Mouse (Mus musculus): ENCODE measurements at regions not wholly inside any gene's neighbourhood (a gene's known extent, or its start where the extent isn't known, plus 50 kb on each side); places are given as distances from the start of the nearest gene placed in this dataset.

DNA sequence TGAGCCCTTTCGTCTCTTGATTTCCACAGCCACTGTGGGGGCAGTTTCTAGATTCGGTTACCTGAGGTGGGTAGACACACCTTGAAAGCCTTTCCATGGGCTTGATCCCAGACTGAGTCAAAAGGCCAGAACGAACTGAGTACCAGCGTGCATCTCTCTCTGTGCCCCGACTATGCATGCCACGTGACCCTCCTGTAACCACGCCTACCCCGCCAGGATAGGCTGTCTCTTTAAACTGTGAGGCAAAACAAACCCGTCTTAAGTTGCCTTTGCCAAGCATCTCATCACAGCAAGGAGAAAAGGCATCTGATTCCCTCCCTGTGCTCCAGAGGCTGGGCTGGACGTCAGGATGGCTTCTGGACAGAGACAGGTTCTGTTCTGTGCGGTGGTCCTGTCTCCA, 78.2 kb upstream of the Smad3 start:
- TF ChIP-seq POLR2A (IDR thresholded peaks at IDR 0.05; ENCODE audit: borderline replicate concordance, low read depth, low read length) (no peak), CTCF (IDR thresholded peaks at IDR 0.05; ENCODE audit: low read depth, low read length) (no peak)

Measured in bone marrow macrophage, adult 2 months (primary cell).